Mouse (Mus musculus) spleen, embryonic (tissue): ENCODE data around the gene Gm5737.

ENCODE experiments used
- CTCF ChIA-PET: fragments of 350-600 bp; sonication (Branson Sonifier 250); formaldehyde crosslinking; loops from one replicate; lab custom pipeline; 2022; lab: Charles Lee

Gene Gm5737

DNA sequence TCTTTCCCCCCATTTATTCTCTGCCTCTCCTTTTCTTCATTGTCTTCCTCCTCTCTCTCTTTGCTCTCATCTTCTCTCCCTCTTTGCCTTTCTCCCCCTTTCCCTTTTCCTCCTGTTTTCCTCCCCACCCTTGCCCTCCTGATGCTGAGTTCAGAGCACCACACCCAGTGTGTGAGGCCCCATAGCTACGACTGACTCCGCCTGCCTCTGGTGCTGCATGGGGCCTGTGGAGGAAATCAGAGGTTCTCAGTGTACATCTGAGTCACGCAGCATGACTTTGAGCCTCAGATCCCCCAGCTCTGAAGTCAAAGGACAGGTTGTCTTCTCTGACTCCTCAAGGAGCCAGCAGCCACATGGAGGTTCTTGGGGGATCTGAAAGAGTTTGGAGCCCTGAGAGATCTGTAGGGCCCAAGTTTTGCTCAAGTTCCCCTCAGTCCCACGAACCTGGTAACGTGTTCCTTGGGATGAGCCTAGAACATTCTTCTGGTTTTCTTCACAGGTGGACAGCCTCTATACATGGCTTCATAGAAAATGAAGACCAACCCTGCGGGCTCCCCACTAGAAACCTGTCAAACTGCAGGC lies at the start of gene Gm5737:
Gene Gm5737 (plus strand): TSS at position 532 of the 582 bp plus-strand sequence.
- CTCF ChIA-PET = no interaction called here

DNA sequence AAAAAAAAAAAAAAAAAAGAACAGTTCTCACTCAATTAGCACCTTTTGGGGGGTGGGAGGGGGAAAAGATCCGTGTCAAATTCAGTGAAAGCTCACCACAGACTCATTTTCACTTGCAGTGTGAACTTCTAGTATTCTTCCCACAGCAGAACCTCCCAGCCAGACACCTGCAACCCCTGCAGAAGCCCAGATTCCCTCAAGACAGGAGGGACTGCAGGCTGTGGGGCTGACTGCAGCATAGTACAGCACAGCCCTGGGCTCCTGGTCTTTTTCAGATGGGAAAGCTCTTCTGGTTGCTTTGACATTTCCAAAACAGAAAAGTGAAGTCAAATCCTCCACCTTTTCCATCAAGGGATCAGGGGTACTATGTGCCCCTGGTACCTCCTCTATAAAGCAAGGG lies 44.8 kb upstream of the Gm5737 start:
- CTCF ChIA-PET = no interaction called here

DNA sequence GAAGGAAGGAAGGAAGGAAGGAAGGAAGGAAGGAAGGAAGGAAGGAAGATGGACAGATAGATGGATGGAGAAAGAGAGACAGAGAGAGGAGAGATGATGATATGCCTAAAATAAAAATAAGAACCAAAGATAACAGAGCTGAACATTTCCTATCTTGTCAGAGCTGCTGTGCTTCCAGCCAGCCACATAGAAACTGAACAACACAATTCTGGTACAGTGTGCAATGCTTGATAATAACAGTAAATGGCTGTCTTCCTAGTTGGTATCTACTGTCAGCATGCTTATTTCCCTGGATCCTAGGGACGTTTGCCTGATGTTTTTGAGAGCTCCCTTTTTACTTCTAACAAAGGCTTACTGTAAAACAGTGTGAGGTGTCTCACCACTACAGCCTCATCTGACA lies 40.8 kb upstream of the Gm5737 start:
- CTCF ChIA-PET = no interaction called here

DNA sequence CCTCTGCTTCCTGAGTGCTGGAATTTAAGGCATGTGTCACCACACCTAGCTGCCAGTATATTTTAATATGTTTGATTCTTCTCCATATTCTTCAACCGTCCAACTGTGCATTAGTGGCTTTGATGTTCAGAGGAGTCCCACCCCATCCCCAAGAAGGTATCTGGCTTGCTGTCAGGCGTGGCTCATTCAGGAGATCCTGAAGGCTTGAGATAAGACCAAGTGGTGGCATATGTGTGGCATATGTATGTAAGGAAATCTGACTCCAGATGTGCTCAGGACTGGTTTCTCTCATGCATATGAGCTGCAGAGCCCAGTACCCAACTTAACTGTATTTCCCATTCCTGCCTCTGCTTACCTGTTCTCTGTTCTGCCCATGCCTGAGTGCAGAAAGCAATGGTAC lies 34.2 kb upstream of the Gm5737 start:
- CTCF ChIA-PET = no interaction called here

DNA sequence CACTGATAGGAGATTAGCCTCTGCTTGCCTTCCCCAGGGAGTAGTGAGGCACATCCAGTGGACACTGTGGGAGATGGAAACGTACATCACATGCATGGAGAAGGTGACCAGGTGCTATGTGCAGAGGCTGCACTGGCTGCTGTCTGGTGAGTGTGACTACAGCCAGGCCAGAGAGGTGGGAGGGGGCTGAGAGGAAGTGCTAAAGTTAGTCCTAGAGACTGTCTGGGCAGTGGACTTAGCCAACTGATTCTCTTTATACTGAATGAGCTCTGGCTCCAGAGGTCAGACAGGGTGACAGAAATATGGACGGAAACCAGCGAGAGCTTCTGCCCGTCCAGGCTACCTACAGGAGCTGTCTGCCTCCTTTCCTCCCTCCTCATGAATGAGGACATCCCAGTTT lies 16.6 kb upstream of the Gm5737 start:
- CTCF ChIA-PET = no interaction called here

DNA sequence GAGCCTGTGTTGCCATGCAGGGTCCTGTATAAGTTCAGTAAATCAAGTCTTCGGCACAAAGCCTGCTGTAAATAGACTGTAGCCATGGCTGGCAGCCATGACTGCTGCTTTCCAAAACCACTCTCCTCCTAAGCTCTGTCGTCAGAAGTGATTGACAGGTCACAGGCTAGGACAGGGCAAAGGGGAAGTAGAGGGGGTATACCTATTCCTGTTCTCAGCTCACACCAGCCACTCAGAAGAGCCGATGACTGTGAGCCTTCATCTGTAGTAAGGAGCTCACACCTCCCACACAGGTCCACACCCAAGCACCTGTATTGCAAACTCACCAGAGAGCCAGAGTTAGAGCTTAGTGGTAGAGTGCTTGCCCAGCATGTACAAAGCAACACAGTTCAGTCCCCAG lies 15.8 kb upstream of the Gm5737 start:
- CTCF ChIA-PET = no interaction called here

DNA sequence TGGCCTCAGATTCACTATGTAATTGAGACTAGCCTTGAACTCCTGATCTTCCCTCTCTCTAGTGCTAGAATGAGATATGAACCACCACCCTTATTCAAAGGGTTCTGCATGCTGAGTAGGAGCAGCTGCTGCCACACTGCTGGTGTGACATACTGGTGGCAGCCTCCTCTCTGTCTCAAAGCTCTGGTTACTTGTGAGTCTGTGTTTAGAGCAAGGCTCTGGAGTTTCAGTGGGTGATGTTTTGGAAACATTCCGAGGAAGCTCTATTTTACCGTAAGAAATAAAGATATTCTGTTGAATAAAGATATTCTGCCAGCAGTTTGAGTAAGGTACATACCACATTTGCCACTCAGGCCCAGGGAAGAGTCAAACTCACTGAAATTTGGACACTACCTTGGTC lies 8.9 kb upstream of the Gm5737 start:
- CTCF ChIA-PET = no interaction called here

DNA sequence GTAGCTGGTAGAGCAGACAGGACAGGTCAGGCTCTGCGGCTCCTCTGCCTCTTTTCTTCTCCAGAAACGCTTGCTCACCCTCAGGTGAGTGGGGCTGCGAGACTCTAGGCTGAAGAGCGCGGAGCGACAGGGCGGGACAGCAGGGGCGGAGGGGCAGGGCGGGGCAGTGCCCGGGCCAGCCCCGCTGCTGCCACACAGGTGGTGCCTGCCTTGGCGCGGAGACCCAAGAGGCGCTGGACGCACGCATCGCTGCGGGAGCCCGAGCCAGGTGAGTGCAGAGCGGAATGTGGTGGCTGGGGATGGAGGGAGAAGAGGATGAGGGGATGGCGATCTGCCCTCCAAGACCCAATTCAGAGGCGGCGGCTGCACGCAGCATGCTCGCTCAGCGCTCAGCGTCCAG lies 2.5 kb upstream of the Gm5737 start:
- CTCF ChIA-PET = no interaction called here

DNA sequence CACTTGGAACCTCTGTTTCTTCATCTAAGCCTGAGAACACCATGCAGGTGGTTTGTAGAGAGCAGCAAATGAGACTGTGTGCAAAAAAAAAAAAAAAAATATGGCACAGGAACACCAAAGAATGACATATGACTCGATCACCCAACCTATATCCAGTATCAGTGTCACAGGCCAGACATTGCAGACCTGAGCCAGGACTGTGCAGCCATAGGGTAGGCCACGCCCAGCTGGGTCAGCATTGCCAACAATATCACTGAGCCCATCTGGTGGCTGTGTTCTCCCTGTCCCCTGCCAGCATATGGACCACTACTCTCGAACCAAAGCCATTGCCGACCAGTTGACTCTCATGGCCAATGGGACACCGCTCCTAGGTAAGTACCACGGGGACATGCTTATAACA lies 5.4 kb downstream of the Gm5737 start:
- CTCF ChIA-PET = no interaction called here

DNA sequence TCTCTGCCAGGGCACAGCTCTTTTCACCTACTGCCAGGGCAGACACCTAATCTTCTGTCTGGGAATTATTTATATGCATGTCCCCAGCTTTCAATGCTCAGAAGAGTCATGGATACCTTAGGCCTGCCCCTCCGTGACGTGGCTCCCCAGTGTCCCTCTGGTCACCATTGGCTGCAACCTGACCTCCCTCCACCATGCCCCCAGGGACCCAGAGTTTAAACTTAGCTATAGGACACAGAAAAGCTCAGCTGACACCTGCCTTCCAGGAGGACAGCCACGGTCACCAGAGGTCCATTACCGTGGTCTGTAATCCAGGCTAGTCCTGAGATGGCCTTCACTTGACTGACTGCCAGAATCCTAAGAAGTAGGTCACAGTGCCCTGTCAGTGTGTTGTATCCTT lies 7.2 kb downstream of the Gm5737 start:
- CTCF ChIA-PET = no interaction called here

DNA sequence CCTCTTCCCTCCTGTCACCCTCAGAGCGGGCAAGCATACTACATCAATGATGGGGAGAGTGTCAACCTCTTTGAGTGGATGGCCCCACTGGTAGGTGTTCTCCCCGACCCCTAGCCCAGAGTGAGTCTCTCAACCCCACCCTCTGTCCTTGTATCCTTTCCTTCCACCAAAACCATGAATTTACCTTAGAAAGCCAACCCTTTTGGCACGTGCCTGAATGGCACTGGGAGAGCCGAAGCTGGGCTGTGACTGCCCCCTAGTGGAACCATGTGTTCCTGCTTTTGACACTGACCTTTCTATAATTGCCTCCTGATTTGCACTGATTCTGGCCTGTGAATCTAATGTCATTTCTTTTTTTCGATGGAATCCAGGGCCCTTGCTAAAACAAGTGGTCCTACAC lies 11.1 kb downstream of the Gm5737 start:
- CTCF ChIA-PET = interaction anchor here (0.5 to 1.5 kb wide), 2 partner anchors 10 to 11 kb away, joined by 3 to 10 read pairs; no protein-coding TSS in a partner anchor

DNA sequence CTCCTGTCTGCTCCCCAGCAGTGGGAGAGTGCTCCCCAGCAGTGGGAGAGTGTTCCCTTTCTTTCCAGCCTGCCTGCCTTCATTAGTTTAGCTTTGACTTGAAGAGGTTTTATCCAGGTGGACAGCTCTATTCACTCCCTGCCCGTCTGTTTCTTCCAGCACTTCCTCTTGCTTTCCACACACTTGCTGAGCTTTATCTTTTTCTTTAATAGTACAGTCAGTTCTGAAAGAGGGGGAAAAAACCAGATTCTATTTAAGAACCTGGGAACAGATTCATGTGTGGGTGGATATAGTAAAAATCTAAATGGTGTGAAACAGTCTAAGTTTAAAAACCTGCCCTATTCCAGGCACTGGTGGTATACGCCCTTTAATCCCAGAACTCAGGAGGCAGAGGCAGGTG lies 12.9 kb downstream of the Gm5737 start:
- CTCF ChIA-PET = no interaction called here

DNA sequence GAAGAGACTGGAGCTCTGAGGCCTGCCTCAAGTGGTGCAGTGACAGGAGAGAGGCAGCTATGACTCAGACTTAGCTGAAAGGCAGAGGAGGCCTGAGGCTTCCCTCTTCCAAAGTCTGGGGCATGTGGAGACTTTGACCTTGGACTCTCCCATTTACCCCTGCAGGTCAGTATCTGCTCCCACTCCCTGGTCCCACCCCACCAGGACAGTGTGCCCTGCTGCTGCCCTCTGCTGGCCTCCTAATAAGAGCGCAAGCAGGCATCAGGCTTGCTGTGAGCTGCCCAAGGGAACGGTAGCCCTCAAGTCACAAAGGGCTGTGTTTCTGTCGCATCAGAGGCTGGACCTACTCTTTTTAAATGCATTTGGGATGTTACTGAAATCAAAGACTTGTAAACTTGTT lies 14.2 kb downstream of the Gm5737 start:
- CTCF ChIA-PET = no interaction called here

DNA sequence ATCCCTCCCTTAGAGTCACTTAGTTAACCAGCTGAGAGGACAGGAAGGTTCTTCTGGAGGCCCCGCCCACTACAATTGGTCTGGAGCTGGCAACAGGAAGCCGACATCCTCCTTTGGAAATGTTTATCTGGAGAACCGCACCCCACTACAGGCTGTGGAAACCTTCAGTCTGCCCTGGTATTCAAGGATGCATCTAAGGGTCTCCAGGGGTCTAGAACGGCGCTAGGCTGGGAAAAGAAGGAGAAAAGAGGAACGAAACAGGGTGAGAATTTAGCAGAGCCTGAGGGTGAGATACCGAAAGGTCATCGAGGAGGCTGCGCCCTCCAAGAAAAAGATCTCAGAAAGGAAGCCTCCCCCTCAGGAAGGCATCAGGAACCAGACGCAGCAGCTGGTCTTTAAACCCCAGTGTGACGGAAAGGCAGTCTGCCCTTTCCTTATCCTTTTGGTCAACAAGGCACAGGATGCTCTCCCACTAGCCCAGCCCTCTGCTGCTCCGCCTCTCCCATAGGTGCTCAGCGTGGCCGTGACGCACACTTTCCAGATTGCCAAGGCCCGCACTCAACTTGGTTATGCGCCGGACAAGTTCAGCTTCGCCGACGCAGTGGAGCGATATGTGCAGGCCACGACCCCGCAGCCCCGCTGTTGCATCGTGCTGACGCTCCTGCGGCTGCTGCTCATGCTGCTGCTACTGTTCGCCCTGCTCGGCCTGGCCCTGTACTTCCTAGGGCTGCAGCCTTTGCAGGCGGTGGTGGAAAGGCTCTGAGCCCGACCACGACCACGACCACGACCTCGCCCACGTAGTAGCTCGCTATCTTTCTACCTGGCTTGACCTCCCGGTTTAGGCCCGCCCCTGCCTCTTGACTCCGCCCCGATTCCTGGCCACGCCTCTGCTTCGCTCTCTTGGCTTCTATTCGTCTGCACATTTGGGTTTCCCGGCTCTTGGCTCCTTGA lies 18.5 kb downstream of the Gm5737 start:
- CTCF ChIA-PET = no interaction called here

DNA sequence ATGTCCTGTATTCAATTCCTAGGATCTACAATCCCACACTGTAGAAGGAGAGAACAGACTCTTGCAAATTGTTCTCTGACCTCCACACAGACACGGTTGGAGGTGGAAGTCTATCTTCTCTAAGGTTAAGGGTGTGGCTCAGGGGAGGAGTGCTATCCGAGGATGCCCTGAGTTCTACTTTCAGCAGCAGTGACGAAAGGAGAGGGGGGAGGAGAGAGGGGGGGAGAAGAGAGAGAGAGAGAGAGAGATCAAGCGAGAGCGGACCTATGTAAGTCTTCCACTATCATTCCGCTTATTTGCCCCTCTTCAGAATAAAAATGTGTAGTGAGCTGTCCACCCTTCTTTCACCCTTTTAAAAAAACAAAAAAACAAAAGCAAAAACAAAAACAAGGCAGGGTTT lies 22.3 kb downstream of the Gm5737 start:
- CTCF ChIA-PET = interaction anchor here (0.8 to 1.8 kb wide), 2 partner anchors 11 to 80 kb away, joined by 5 to 10 read pairs; no protein-coding TSS in a partner anchor

DNA sequence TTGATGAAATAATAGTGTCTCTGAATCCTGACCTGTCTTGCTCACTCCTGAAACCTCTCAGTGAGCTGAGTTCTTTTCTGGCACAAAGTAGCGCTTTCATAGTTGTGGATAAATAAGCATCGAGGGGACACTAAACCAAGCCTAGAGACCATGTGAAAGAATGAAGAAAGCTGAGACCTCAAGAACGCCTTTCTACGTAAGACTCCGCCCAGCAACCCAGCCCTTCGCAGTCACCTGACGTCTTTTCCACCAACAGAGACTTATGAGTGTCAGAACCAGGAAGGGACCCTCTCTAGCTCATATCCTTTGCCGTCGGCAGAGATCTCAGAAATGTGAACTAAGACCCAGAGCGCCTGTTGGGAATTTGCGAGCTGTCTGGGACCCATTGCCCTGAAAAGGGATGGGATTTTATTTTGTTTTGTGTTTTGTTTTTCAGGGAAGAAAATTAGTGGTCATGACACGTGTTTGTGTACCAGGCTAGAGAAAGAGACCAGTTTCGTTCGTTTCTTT lies 22.8 kb downstream of the Gm5737 start:
- CTCF ChIA-PET = interaction anchor here (0.6 to 1.8 kb wide), 6 partner anchors 12 to 285 kb away, joined by 3 to 11 read pairs (median 4); no protein-coding TSS in a partner anchor

DNA sequence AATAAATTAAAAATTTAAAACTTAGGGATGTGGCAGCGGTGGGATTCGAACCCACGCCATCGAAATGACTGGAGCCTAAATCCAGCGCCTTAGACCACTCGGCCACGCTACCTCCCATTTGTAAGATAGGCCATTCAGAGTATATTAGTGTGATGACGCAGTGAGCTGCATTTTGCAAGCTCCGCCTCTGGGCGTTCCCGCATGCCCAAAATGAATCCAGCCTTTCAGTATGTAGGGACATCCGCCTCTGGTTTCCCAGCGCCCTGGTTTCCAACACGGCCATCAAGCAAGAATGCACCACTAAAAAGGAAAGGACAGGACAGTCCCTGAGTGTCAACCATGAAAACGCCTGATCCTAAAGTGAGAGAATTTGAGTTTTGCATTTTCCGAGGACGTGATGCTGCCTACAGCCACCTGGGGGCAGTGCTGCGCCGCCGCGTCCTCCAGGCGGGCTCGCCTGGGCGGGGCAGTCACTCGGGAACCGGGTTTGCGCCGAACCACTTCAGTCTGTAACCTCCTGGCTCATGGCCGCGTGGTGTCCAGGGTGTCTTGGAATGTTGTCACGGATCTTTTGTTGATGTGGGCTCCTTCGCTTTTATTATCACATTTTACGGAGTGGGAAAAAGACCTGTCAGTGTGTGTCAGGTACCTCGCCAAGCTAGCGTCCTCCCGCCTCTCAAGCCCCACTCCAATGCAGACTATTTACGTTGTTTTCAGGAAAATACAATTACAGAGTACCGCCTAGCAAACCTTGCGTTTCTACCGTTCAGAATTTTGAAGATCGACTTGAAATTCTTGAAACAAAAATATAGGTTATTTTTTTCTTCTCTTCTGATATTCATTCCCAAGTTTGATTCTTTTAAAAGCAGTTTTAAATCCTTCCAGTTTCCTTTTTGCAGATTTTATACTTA lies 23.5 kb downstream of the Gm5737 start:
- CTCF ChIA-PET = interaction anchor here (0.6 to 1.8 kb wide), 6 partner anchors 14 to 284 kb away, joined by 3 to 11 read pairs (median 4); no protein-coding TSS in a partner anchor

DNA sequence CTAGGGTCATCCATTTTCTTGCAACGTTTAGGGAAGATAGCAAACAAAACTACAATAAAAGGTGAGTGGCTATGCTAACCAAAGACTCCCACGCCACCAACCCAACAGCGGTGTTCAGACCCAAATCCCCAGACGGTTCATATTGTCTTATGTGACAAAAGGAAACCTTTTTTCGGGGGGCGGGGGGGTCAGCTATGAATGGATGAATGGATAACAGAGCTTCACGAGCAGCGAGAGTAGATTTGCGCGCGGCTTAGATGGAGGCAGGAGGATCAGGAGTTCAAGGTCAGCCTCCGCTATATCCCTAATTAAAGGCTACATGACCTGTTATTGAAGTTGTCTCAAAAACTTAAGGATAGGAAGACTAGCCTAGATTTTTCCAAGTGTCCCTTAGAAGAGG lies 24.2 kb downstream of the Gm5737 start:
- CTCF ChIA-PET = interaction anchor here (0.9 kb wide), 1 partner anchor 83 kb away, joined by 3 read pairs; no protein-coding TSS in a partner anchor

DNA sequence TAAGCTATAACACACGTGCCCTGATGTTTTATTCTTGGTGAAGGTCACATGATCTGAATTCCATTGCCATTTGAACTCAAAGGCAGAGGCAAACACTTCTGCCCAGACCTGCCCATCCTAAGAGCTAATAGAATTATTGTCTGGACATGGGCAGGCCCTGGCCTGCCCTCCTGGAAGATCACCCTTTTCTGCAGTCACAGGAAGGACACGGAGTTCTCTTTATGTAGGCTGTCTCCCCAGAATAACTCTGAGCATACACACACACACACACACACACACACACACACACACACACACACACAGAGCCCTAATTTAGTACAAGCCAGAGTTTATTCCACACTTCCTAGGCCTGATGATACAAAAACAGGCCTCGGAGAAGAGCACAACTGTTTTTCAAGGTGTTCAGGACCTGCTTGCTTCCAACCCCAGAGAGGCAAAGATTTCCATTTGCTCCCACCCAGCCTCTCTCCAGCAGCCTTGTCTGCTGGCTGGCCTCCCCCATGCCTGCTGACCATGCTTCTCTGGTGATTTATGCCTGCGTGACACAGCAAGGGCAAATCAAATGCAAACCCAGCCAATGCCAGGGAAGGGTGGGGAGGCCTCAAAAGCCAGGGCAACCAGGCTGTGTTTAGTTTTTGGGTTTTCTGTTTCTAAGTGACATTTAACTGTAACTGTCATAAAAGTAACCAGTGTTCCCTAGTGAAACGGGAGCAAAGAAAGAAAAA lies 26.4 kb downstream of the Gm5737 start:
- CTCF ChIA-PET = no interaction called here

DNA sequence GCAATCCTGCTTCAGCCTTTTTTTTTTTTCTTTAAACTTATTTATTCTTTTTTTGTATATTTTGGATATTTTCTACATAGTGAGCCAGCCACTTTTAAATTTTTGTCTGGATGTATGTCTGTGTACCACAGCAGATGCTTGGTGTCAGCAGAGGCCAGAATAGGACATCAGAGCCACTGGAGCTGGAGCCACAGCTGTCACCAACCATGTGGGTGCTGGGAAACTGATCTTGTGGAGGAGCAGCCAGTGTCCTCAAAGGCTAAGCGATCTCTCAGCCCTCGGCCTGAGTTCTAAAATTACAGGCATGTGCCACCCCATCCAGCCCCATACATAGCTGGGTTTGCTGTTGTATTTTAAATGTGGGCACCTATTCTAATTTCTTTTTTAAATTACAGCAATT lies 27.6 kb downstream of the Gm5737 start:
- CTCF ChIA-PET = no interaction called here
